Mouse (Mus musculus) liver, embryonic 12.5 days (tissue): ENCODE measurements at regions not wholly inside any gene's neighbourhood (a gene's known extent, or its start where the extent isn't known, plus 50 kb on each side); places are given as distances from the start of the nearest gene placed in this dataset.

Source experiments
- ATAC-seq: fragments of 200-750 bp; cut with Nextera tagmentation; 2 replicates; pipeline ENCODE4 v1.8.0; 2017; ENCODE audit warnings: moderate number of reproducible peaks, mild to moderate bottlenecking, moderate library complexity
- H3K27ac ChIP-seq: fragments of 300-500 bp; sonication (generic); 2 replicates; pipeline ENCODE4 v1.5.1; 2016; ENCODE audit warnings: mild to moderate bottlenecking
- H3K27me3 ChIP-seq: fragments of 300-500 bp; sonication (generic); replicated peaks from 2 replicates; pipeline ENCODE4 v1.6.1; 2016; ENCODE audit warnings: mild to moderate bottlenecking, moderate library complexity
- H3K36me3 ChIP-seq: fragments of 300-500 bp; sonication (generic); 2 replicates; pipeline ENCODE4 v1.6.1; 2016; ENCODE audit warnings: mild to moderate bottlenecking, moderate library complexity
- H3K4me1 ChIP-seq: fragments of 300-500 bp; sonication (generic); 2 replicates; pipeline ENCODE4 v1.6.1; 2016
- H3K4me2 ChIP-seq: fragments of 300-500 bp; sonication (generic); 2 replicates; pipeline ENCODE4 v1.6.1; 2016; ENCODE audit warnings: mild to moderate bottlenecking, moderate library complexity
- H3K4me3 ChIP-seq: fragments of 300-500 bp; sonication (generic); 2 replicates; pipeline ENCODE4 v1.5.1; 2016; ENCODE audit warnings: mild to moderate bottlenecking, moderate library complexity
- H3K9ac ChIP-seq: fragments of 300-500 bp; sonication (generic); 2 replicates; pipeline ENCODE4 v1.6.1; 2016; ENCODE audit warnings: mild to moderate bottlenecking, moderate library complexity
- H3K9me3 ChIP-seq: fragments of 300-500 bp; sonication (generic); replicated peaks from 2 replicates; pipeline ENCODE4 v1.6.1; 2016; ENCODE audit warnings: mild to moderate bottlenecking, moderate library complexity
- WGBS: fragments of 180-500 bp; shearing (Covaris S2); methylation state at CpG from one replicate; pipeline ENCODE4 v1.1.7; 2016; ENCODE audit not compliant: insufficient replicate concordance; 5-methylcytosine and 5-hydroxymethylcytosine counted together

GRCm38 (mm10) chr10:96685991-96686601 is 69.3 kb downstream of the Btg1 start:
- no peak overlapping the region for H3K4me2 ChIP-seq
- peaks cover 14% of the 10 kb centered on the region; the same call in 1 of the 2 replicates for H3K4me1 ChIP-seq
- no peaks in the 10 kb centered on the region for H3K27me3 ChIP-seq
- no peaks in the 10 kb centered on the region for H3K9me3 ChIP-seq
- H3K9ac ChIP-seq = no peak overlapping the region
- peak; percentile 28; the same call in 1 of the 2 replicates for ATAC-seq
- WGBS = 32% methylated on average over 5 of the region's 5 CpGs
- H3K36me3 ChIP-seq = no peaks in the 10 kb centered on the region
- no peak overlapping the region for H3K4me3 ChIP-seq
- peak overlapping the region; percentile 59 for H3K27ac ChIP-seq

- Histone ChIP-seq H3K27me3 (no peaks in the 10 kb centered on the region), H3K4me2 (0 out of 2 replicates have a peak overlapping the region, but pooled peaks have one; percentile 14), H3K4me3 (no peak overlapping the region), H3K9ac (no peak overlapping the region), H3K27ac (peak overlapping the region; percentile 59; the same call in 1 of the 2 replicates), H3K4me1 (peaks cover 14% of the 10 kb centered on the region; the same call in 1 of the 2 replicates), H3K36me3 (no peaks in the 10 kb centered on the region), H3K9me3 (no peaks in the 10 kb centered on the region)
- ATAC-seq = no peak
- WGBS = 66% methylated on average over 6 of the region's 6 CpGs
Observed at GRCm38 (mm10) chr10:96686659-96687440, 70.0 kb downstream of the Btg1 start.

GRCm38 (mm10) chr10:96687441-96687772 is 70.6 kb downstream of the Btg1 start:
- no peak overlapping the region for H3K9ac ChIP-seq
- H3K27ac ChIP-seq = no peak overlapping the region
- no peak for ATAC-seq
- no peaks in the 10 kb centered on the region for H3K27me3 ChIP-seq
- no peaks in the 10 kb centered on the region for H3K36me3 ChIP-seq
- 80% methylated on average over 1 of the region's 1 CpGs for WGBS
- H3K9me3 ChIP-seq = no peaks in the 10 kb centered on the region
- H3K4me3 ChIP-seq = no peak overlapping the region
- peaks cover 14% of the 10 kb centered on the region; the same call in 1 of the 2 replicates for H3K4me1 ChIP-seq
- no peak overlapping the region for H3K4me2 ChIP-seq

- no peaks in the 10 kb centered on the region for H3K27me3 ChIP-seq
- no peak overlapping the region for H3K4me3 ChIP-seq
- 52% methylated on average over 11 of the region's 11 CpGs for WGBS
- H3K9me3 ChIP-seq = no peaks in the 10 kb centered on the region
- peaks cover 14% of the 10 kb centered on the region; the same call in 1 of the 2 replicates for H3K4me1 ChIP-seq
- no peak overlapping the region; the same call in 1 of the 2 replicates for H3K27ac ChIP-seq
- ATAC-seq = no peak
- H3K4me2 ChIP-seq = no peak overlapping the region
- H3K36me3 ChIP-seq = no peaks in the 10 kb centered on the region
- H3K9ac ChIP-seq = no peak overlapping the region
Observed at GRCm38 (mm10) chr10:96689976-96690867, 73.4 kb downstream of the Btg1 start.

- no peak overlapping the region for H3K4me2 ChIP-seq
- H3K4me1 ChIP-seq = peaks cover 14% of the 10 kb centered on the region; the same call in 1 of the 2 replicates
- H3K4me3 ChIP-seq = no peak overlapping the region
- no peaks in the 10 kb centered on the region for H3K36me3 ChIP-seq
- H3K9me3 ChIP-seq = no peaks in the 10 kb centered on the region
- no peak overlapping the region for H3K9ac ChIP-seq
- no peak for ATAC-seq
- H3K27me3 ChIP-seq = no peaks in the 10 kb centered on the region
- 34% methylated on average over 2 of the region's 2 CpGs for WGBS
- H3K27ac ChIP-seq = no peak overlapping the region
Observed at GRCm38 (mm10) chr10:96690868-96691302, 74.1 kb downstream of the Btg1 start.

GRCm38 (mm10) chr10:96691319-96691870 is 74.6 kb downstream of the Btg1 start:
- no peak overlapping the region for H3K27ac ChIP-seq
- ATAC-seq = no peak
- no peaks in the 10 kb centered on the region for H3K36me3 ChIP-seq
- no peak overlapping the region for H3K9ac ChIP-seq
- no peak overlapping the region for H3K4me3 ChIP-seq
- H3K9me3 ChIP-seq = no peaks in the 10 kb centered on the region
- no peak overlapping the region for H3K4me2 ChIP-seq
- no peaks in the 10 kb centered on the region for H3K27me3 ChIP-seq
- H3K4me1 ChIP-seq = peaks cover 14% of the 10 kb centered on the region; the same call in 1 of the 2 replicates
- 74% methylated on average over 6 of the region's 6 CpGs for WGBS

- 72% methylated on average over 7 of the region's 7 CpGs for WGBS
- no peak for ATAC-seq
- Histone ChIP-seq H3K27me3 (no peaks in the 10 kb centered on the region), H3K36me3 (no peaks in the 10 kb centered on the region), H3K4me2 (no peak overlapping the region), H3K9ac (no peak overlapping the region), H3K4me1 (peaks cover 14% of the 10 kb centered on the region; the same call in 1 of the 2 replicates), H3K4me3 (no peak overlapping the region), H3K27ac (no peak overlapping the region), H3K9me3 (no peaks in the 10 kb centered on the region)
Observed at GRCm38 (mm10) chr10:96692821-96693220, 76.0 kb downstream of the Btg1 start.

- H3K4me3 ChIP-seq = no peak overlapping the region
- H3K36me3 ChIP-seq = no peaks in the 10 kb centered on the region
- no peak overlapping the region for H3K4me2 ChIP-seq
- no peaks in the 10 kb centered on the region for H3K9me3 ChIP-seq
- H3K9ac ChIP-seq = no peak overlapping the region
- ATAC-seq = no peak
- WGBS = 69% methylated on average over 6 of the region's 6 CpGs
- peaks cover 14% of the 10 kb centered on the region; the same call in 1 of the 2 replicates for H3K4me1 ChIP-seq
- H3K27ac ChIP-seq = no peak overlapping the region
- H3K27me3 ChIP-seq = no peaks in the 10 kb centered on the region
Observed at GRCm38 (mm10) chr10:96693766-96694165, 77.0 kb downstream of the Btg1 start.

- Histone ChIP-seq H3K27me3 (no peaks in the 10 kb centered on the region), H3K4me1 (no peaks in the 10 kb centered on the region), H3K36me3 (no peaks in the 10 kb centered on the region), H3K9ac (no peak overlapping the region), H3K27ac (no peak overlapping the region), H3K4me3 (no peak overlapping the region), H3K4me2 (no peak overlapping the region), H3K9me3 (no peaks in the 10 kb centered on the region)
- 85% methylated on average over 7 of the region's 7 CpGs for WGBS
- ATAC-seq = no peak
Observed at GRCm38 (mm10) chr10:96696571-96696970, 79.8 kb downstream of the Btg1 start.

- no peaks in the 10 kb centered on the region for H3K27me3 ChIP-seq
- no peak overlapping the region for H3K4me2 ChIP-seq
- no peak overlapping the region for H3K4me3 ChIP-seq
- no peak for ATAC-seq
- WGBS = 43% methylated on average over 3 of the region's 3 CpGs
- H3K4me1 ChIP-seq = no peaks in the 10 kb centered on the region
- no peak overlapping the region for H3K9ac ChIP-seq
- H3K36me3 ChIP-seq = no peaks in the 10 kb centered on the region
- H3K9me3 ChIP-seq = no peaks in the 10 kb centered on the region
- H3K27ac ChIP-seq = no peak overlapping the region
Observed at GRCm38 (mm10) chr10:96697781-96698180, 81.0 kb downstream of the Btg1 start.

GRCm38 (mm10) chr10:96706656-96707055 is 89.8 kb downstream of the Btg1 start:
- WGBS = 57% methylated on average over 4 of the region's 4 CpGs
- H3K27me3 ChIP-seq = no peaks in the 10 kb centered on the region
- H3K9me3 ChIP-seq = no peaks in the 10 kb centered on the region
- no peaks in the 10 kb centered on the region for H3K36me3 ChIP-seq
- H3K27ac ChIP-seq = no peak overlapping the region
- H3K4me3 ChIP-seq = no peak overlapping the region
- no peak for ATAC-seq
- no peaks in the 10 kb centered on the region for H3K4me1 ChIP-seq
- H3K9ac ChIP-seq = no peak overlapping the region
- H3K4me2 ChIP-seq = no peak overlapping the region
